Mouse (Mus musculus): ENCODE data around the gene Mlf1.

GRCm38 (mm10) chr3:67378215-67378614 lies 4.3 kb downstream of the Mlf1 start:
- TF ChIP-seq CTCF (IDR thresholded peaks at IDR 0.05; ENCODE audit: insufficient read depth, low read length) (no peak), POLR2A (IDR thresholded peaks at IDR 0.05; ENCODE audit: borderline replicate concordance, extremely low read depth, low read depth, low read length) (no peak)

All from lung, adult 2 months (tissue).